Mouse (Mus musculus) MEL (cell line): ENCODE data around the gene Limk2. TPM values are rescaled to one million over a fixed set of nuclear protein-coding genes. Genes with fewer than 3 reads are reported as not detected.

Source experiments
- DNase-seq: peaks from one replicate; pipeline ENCODE4 v3.0.0; 2011; ENCODE audit warnings: low read depth, low spot score
- H3K27ac ChIP-seq: 2 replicates; pipeline ENCODE4 v1.5.1; 2012; ENCODE audit warnings: low read depth, mild to moderate bottlenecking, control low read depth, low read length, moderate library complexity; ENCODE audit not compliant: control insufficient read depth
- H3K27me3 ChIP-seq, 2 experiments: fragments of 150-350 bp in 1 of 2; sonication (generic) in 1 of 2; 2 replicates each; pipeline ENCODE4 v1.6.1; 2012; ENCODE audit warnings: low read length in 2 of 2, mild to moderate bottlenecking in 2 of 2, improper control_type of control experiment in 1 of 2, moderate library complexity in 1 of 2; ENCODE audit not compliant: insufficient read depth in 2 of 2, control insufficient read depth in 1 of 2
- H3K36me3 ChIP-seq, 2 experiments: 2 replicates each; pipeline ENCODE4 v1.6.1; 2012 to 2014; ENCODE audit warnings: low read length in 2 of 2, improper control_type of control experiment in 1 of 2, inconsistent platforms in 1 of 2, mild to moderate bottlenecking in 1 of 2; ENCODE audit not compliant: insufficient read depth in 2 of 2, control insufficient read depth in 1 of 2
- H3K4me1 ChIP-seq, 2 experiments: fragments of 150-350 bp in 1 of 2; sonication (generic) in 1 of 2; 2 replicates each; pipeline ENCODE4 v1.6.1; 2012; ENCODE audit warnings: low read length in 2 of 2, improper control_type of control experiment in 1 of 2, mild to moderate bottlenecking in 1 of 2; ENCODE audit not compliant: insufficient read depth in 2 of 2, control insufficient read depth in 1 of 2
- H3K4me3 ChIP-seq, 2 experiments: fragments of 150-350 bp in 1 of 2; sonication (generic) in 1 of 2; 2 replicates each; pipeline ENCODE4 v1.5.1; 2012; ENCODE audit warnings: low read depth in 2 of 2, low read length in 2 of 2, mild to moderate bottlenecking in 2 of 2, moderate library complexity in 2 of 2, control low read depth in 1 of 2, improper control_type of control experiment in 1 of 2; ENCODE audit not compliant: control insufficient read depth in 1 of 2, insufficient read depth in 1 of 2
- H3K79me2 ChIP-seq: 2 replicates; pipeline ENCODE4 v1.6.1; 2012; ENCODE audit warnings: mild to moderate bottlenecking, low read length, moderate library complexity; ENCODE audit not compliant: control insufficient read depth, poor library complexity, insufficient read depth
- H3K9ac ChIP-seq: 2 replicates; pipeline ENCODE4 v1.6.1; 2012; ENCODE audit warnings: low read depth, mild to moderate bottlenecking, control low read depth, low read length, moderate library complexity; ENCODE audit not compliant: control insufficient read depth, poor library complexity, severe bottlenecking
- H3K9me3 ChIP-seq: fragments of 150-350 bp; sonication (generic); replicated peaks from 2 replicates; pipeline ENCODE4 v1.6.1; 2012; ENCODE audit warnings: mild to moderate bottlenecking, low read length, improper control_type of control experiment, moderate library complexity; ENCODE audit not compliant: insufficient read depth
- CHD1 ChIP-seq: IDR thresholded peaks from 2 replicates; pipeline ENCODE4 v1.6.1; 2012; ENCODE audit warnings: low read depth, mild to moderate bottlenecking, inconsistent platforms, low read length, improper control_type of control experiment
- CTCF ChIP-seq, 3 experiments: IDR thresholded peaks in 2 of 3; conservative IDR thresholded peaks in 1 of 3; 2 replicates each; pipeline ENCODE4 v1.5.1; 2011 to 2012; ENCODE audit warnings: low read length in 3 of 3, low read depth in 2 of 3, mild to moderate bottlenecking in 2 of 3, improper control_type of control experiment in 1 of 3, inconsistent platforms in 1 of 3, mixed read lengths in 1 of 3, moderate library complexity in 1 of 3; ENCODE audit not compliant: control insufficient read depth in 1 of 3, insufficient read depth in 1 of 3, poor library complexity in 1 of 3, severe bottlenecking in 1 of 3
- E2F4 ChIP-seq: IDR thresholded peaks from 2 replicates; pipeline ENCODE4 v1.6.1; 2011; ENCODE audit warnings: low read depth, low read length, improper control_type of control experiment, borderline replicate concordance
- ELF1 ChIP-seq: IDR thresholded peaks from 2 replicates; pipeline ENCODE4 v1.6.1; 2014; ENCODE audit warnings: low read depth, mild to moderate bottlenecking, inconsistent platforms, low read length, improper control_type of control experiment, moderate library complexity
- EP300 ChIP-seq, 2 experiments: IDR thresholded peaks; 2 replicates each; pipeline ENCODE4 v1.6.1; 2011; ENCODE audit warnings: improper control_type of control experiment in 2 of 2, low read length in 2 of 2, low read depth in 1 of 2, mild to moderate bottlenecking in 1 of 2
- GATA1 ChIP-seq: IDR thresholded peaks from 2 replicates; pipeline ENCODE4 v1.6.1; 2011; ENCODE audit warnings: low read depth, low read length, improper control_type of control experiment
- HCFC1 ChIP-seq: IDR thresholded peaks from 2 replicates; pipeline ENCODE4 v1.6.1; 2012; ENCODE audit warnings: low read depth, mild to moderate bottlenecking, inconsistent platforms, low read length, improper control_type of control experiment, moderate library complexity
- MAFK ChIP-seq: IDR thresholded peaks from 2 replicates; pipeline ENCODE4 v1.6.1; 2011; ENCODE audit warnings: low read depth, mild to moderate bottlenecking, low read length, improper control_type of control experiment, borderline replicate concordance
- MAX ChIP-seq: IDR thresholded peaks from 2 replicates; pipeline ENCODE4 v1.6.1; 2011; ENCODE audit warnings: low read length, improper control_type of control experiment
- MAZ ChIP-seq: IDR thresholded peaks from 2 replicates; pipeline ENCODE4 v1.6.1; 2012; ENCODE audit warnings: low read depth, mild to moderate bottlenecking, inconsistent platforms, low read length, improper control_type of control experiment
- MYB ChIP-seq: IDR thresholded peaks from 2 replicates; pipeline ENCODE4 v1.6.1; 2011; ENCODE audit warnings: mild to moderate bottlenecking, low read depth, low read length, improper control_type of control experiment
- POLR2AphosphoS2 ChIP-seq: IDR thresholded peaks from 2 replicates; pipeline ENCODE4 v1.6.1; 2011; ENCODE audit warnings: low read length, improper control_type of control experiment
- POLR2AphosphoS5 ChIP-seq: IDR thresholded peaks from 2 replicates; pipeline ENCODE4 v1.6.1; 2012; ENCODE audit warnings: low read depth, borderline replicate concordance, mild to moderate bottlenecking, inconsistent platforms, low read length, moderate library complexity, mixed read lengths
- RAD21 ChIP-seq: IDR thresholded peaks from 2 replicates; pipeline ENCODE4 v1.6.1; 2011; ENCODE audit warnings: mild to moderate bottlenecking, low read depth, low read length, improper control_type of control experiment
- SIN3A ChIP-seq: IDR thresholded peaks from 2 replicates; pipeline ENCODE4 v1.6.1; 2012; ENCODE audit warnings: low read length, improper control_type of control experiment, inconsistent platforms
- SMC3 ChIP-seq: IDR thresholded peaks from 2 replicates; pipeline ENCODE4 v1.6.1; 2011; ENCODE audit warnings: low read depth, low read length, improper control_type of control experiment
- TBP ChIP-seq: IDR thresholded peaks from 2 replicates; pipeline ENCODE4 v1.8.0; 2011; ENCODE audit warnings: low read depth, low read length, improper control_type of control experiment
- TCF12 ChIP-seq: IDR thresholded peaks from 2 replicates; pipeline ENCODE4 v1.6.1; 2014; ENCODE audit warnings: low read depth, mild to moderate bottlenecking, inconsistent platforms, low read length, improper control_type of control experiment, moderate library complexity
- USF1 ChIP-seq: IDR thresholded peaks from 2 replicates; pipeline ENCODE4 v1.6.1; 2014; ENCODE audit warnings: low read depth, mild to moderate bottlenecking, inconsistent platforms, low read length, improper control_type of control experiment, moderate library complexity
- USF2 ChIP-seq, 2 experiments: IDR thresholded peaks; 2 replicates each; pipeline ENCODE4 v1.6.1; 2011 to 2012; ENCODE audit warnings: improper control_type of control experiment in 2 of 2, low read length in 2 of 2, borderline replicate concordance in 1 of 2, inconsistent platforms in 1 of 2, low read depth in 1 of 2, mild to moderate bottlenecking in 1 of 2; ENCODE audit not compliant: insufficient read depth in 1 of 2
- ZC3H11A ChIP-seq: IDR thresholded peaks from 2 replicates; pipeline ENCODE4 v1.6.1; 2012; ENCODE audit warnings: low read depth, mild to moderate bottlenecking, inconsistent platforms, low read length, improper control_type of control experiment
- ZKSCAN1 ChIP-seq: IDR thresholded peaks from 2 replicates; pipeline ENCODE4 v1.6.1; 2012; ENCODE audit warnings: low read depth, mild to moderate bottlenecking, inconsistent platforms, low read length, improper control_type of control experiment, moderate library complexity
- ZNF384 ChIP-seq: IDR thresholded peaks from 2 replicates; pipeline ENCODE4 v1.6.1; 2012; ENCODE audit warnings: low read depth, mild to moderate bottlenecking, inconsistent platforms, low read length, improper control_type of control experiment
- polyA plus RNA-seq, 2 experiments: library from polyadenylated mRNA; stranded (reverse) in 1 of 2; unstranded in 1 of 2; fragments of >175 nt in 1 of 2; fragments of >200 nt in 1 of 2; gene quantifications; 2 replicates each; pipeline versions ENCODE4 v1.2.1 to v1.2.4; 2012; ENCODE audit warnings: low replicate concordance in 2 of 2, low read depth in 1 of 2; ENCODE audit not compliant: insufficient read length in 2 of 2, insufficient read depth in 1 of 2, missing spikeins in 1 of 2
- total RNA-seq: library from RNA; depleted of rRNA; stranded (reverse); fragments of 300-350 nt; gene quantifications from 2 replicates; pipeline ENCODE4 v1.2.3, GENCODE M21; 2012

Limk2 gene
- total and polyA plus RNA-seq, 3 experiments: 19.6 to 29.1 TPM; not detected in 1

DNA sequence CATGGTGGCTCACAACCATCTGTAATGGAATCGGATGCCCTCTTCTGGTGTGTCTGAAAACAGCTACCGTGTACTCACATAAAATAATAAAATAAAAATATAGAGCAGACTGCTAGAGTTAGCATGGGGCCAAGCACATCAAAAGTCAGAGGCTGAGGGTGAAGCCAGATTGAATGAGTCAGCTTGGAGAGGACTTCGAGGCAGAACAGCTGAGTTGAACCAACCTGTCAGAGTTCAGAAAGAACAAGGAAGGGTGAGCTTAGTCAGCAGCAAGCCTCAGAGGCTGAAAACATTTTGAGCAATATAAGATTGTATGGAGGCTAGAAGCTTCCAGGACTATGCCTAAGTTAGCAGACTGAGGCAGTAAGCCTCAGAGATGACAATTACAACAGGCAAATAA is 90.7 kb downstream of the Limk2 start:
- Histone ChIP-seq H3K9ac (no peak overlapping the region), H3K27me3 (no peaks in the 10 kb centered on the region), H3K9me3 (no peaks in the 10 kb centered on the region), H3K4me3 (no peak overlapping the region), H3K36me3 (peaks cover 2 to 10% of the 10 kb centered on the region in 2 experiments; a peak in 3 of 4 replicates), H3K4me1 (peaks cover 7 to 9% of the 10 kb centered on the region in 2 experiments), H3K27ac (no peak overlapping the region), H3K79me2 (no peaks in the 10 kb centered on the region)
- DNase-seq: no peak
- TF ChIP-seq ZKSCAN1 (no peak), POLR2AphosphoS5 (no peak), USF1 (no peak), E2F4 (no peak), CHD1 (no peak), MAFK (no peak), RAD21 (no peak), POLR2AphosphoS2 (no peak), EP300 (IDR thresholded peaks at IDR 0.05; ENCODE audit: low read depth in 1 of 2, low read length in 2 of 2) (no peak), MAX (no peak), ZNF384 (no peak), ZC3H11A (no peak), HCFC1 (no peak), MYB (no peak), USF2 (IDR thresholded peaks at IDR 0.05; ENCODE audit: borderline replicate concordance in 1 of 2, insufficient read depth in 1 of 2, low read depth in 1 of 2, low read length in 2 of 2) (no peak), GATA1 (no peak)

- DNase-seq: peak; percentile 91
- H3K4me1 ChIP-seq: peaks cover 35 to 47% of the 10 kb centered on the region in 2 experiments
- H3K36me3 ChIP-seq: peaks cover 2 to 47% of the 10 kb centered on the region in 2 experiments; a peak in 3 of 4 replicates
- H3K27me3 ChIP-seq: no peaks in the 10 kb centered on the region
- H3K4me3 ChIP-seq: no peak overlapping the region
- H3K27ac ChIP-seq: peak overlapping the region; percentile 78
- no peak overlapping the region for H3K9ac ChIP-seq
- H3K79me2 ChIP-seq: no peaks in the 10 kb centered on the region
- peak; percentile 33 for TF ChIP-seq RAD21
- 0 out of 2 replicates have a peak, but pooled peaks have one; percentile 26 for TF ChIP-seq ELF1
- TF ChIP-seq SIN3A: peak; percentile 25; the same call in 1 of the 2 replicates
- TF ChIP-seq TBP: no peak
- no peak for TF ChIP-seq CHD1
- TF ChIP-seq HCFC1: 0 out of 2 replicates have a peak, but pooled peaks have one; percentile 28
- peak; percentile 45; the same call in 1 of the 2 replicates for TF ChIP-seq SMC3
- TF ChIP-seq TCF12: 0 out of 2 replicates have a peak, but pooled peaks have one; percentile 14
- TF ChIP-seq EP300 (IDR thresholded peaks at IDR 0.05; ENCODE audit: low read depth in 1 of 2, low read length in 2 of 2): peak in 1 of 2 experiments; percentile 57; a peak in 1 of 4 replicates
- TF ChIP-seq MAZ: peak; percentile 72; the same call in 1 of the 2 replicates
- peak; percentile 71 to 86 (median 83) for TF ChIP-seq CTCF (IDR thresholded peaks at IDR 0.05 in 2 of 3, conservative IDR thresholded peaks at IDR 0.05 in 1 of 3; ENCODE audit: control insufficient read depth in 1 of 3, insufficient read depth in 1 of 3, low read depth in 2 of 3, low read length in 3 of 3, poor library complexity in 1 of 3, severe bottlenecking in 1 of 3)
- H3K9me3 ChIP-seq: no peaks in the 10 kb centered on the region
These were observed 94.8 kb downstream of the Limk2 start for GRCm38 (mm10) chr11:3314148-3314547.
